Mouse (Mus musculus): ENCODE results near the gene Rpl3l. TPM values are rescaled to one million over a fixed set of nuclear protein-coding genes. Genes with fewer than 3 reads are reported as not detected.
A peak's percentile ranks its signal among the peaks of the same experiment; 100 is the strongest.
"Not testable (repeated sequence)": the region's sequence is repeated elsewhere in the genome, so short reads cannot be mapped to it uniquely, and the experiment has no call there.

The Rpl3l gene
- polyA plus RNA-seq, 1 experiment, result not detected

GRCm38 (mm10) chr17:24719494-24720222 is 8.0 kb upstream of the Rpl3l start:
- Histone ChIP-seq H3K27ac (ENCODE audit: insufficient read depth, low read length) (peak overlapping the region; percentile 60), H3K4me3 (ENCODE audit: insufficient read depth, low read length) (peak overlapping the region; percentile 81), H3K4me1 (ENCODE audit: control insufficient read depth, insufficient read depth, low read length) (no peaks in the 10 kb centered on the region)
- TF ChIP-seq POLR2A (IDR thresholded peaks at IDR 0.05; ENCODE audit: low read depth, low read length) (peak; percentile 98), CTCF (IDR thresholded peaks at IDR 0.05; ENCODE audit: borderline replicate concordance, insufficient read depth, low read length) (no peak)

DNA sequence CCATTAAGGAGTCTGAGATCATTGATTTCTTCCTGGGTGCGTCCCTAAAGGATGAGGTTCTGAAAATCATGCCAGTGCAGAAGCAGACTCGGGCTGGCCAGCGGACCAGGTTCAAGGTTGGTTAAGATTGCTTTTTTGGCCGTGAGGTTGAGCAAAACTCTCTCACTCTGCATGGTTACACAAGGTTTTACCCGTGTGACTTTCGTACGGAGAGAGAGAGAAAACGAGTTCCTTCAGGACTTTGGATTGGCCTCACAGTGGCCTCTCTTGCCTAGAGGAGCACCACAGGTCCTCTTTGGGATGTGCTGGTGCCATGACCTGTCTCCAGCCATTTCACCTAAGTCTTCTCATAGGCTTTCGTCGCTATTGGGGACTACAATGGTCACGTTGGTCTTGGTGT is 7.0 kb upstream of the Rpl3l start:
- peak overlapping the region; percentile 81 for H3K4me3 ChIP-seq (ENCODE audit: insufficient read depth, low read length)
- H3K27ac ChIP-seq (ENCODE audit: insufficient read depth, low read length), result peak overlapping the region; percentile 3; the same call in 1 of the 2 replicates
- H3K4me1 ChIP-seq (ENCODE audit: control insufficient read depth, insufficient read depth, low read length), result not testable (repeated sequence)
- peak; percentile 29; the same call in 1 of the 2 replicates for TF ChIP-seq POLR2A (IDR thresholded peaks at IDR 0.05; ENCODE audit: low read depth, low read length)

GRCm38 (mm10) chr17:24721383-24721955 is 6.2 kb upstream of the Rpl3l start:
- H3K27ac ChIP-seq (ENCODE audit: insufficient read depth, low read length); H3K4me1 ChIP-seq (ENCODE audit: control insufficient read depth, insufficient read depth, low read length): not testable (repeated sequence)
- H3K4me3 ChIP-seq (ENCODE audit: insufficient read depth, low read length), result peak overlapping the region; percentile 81

DNA sequence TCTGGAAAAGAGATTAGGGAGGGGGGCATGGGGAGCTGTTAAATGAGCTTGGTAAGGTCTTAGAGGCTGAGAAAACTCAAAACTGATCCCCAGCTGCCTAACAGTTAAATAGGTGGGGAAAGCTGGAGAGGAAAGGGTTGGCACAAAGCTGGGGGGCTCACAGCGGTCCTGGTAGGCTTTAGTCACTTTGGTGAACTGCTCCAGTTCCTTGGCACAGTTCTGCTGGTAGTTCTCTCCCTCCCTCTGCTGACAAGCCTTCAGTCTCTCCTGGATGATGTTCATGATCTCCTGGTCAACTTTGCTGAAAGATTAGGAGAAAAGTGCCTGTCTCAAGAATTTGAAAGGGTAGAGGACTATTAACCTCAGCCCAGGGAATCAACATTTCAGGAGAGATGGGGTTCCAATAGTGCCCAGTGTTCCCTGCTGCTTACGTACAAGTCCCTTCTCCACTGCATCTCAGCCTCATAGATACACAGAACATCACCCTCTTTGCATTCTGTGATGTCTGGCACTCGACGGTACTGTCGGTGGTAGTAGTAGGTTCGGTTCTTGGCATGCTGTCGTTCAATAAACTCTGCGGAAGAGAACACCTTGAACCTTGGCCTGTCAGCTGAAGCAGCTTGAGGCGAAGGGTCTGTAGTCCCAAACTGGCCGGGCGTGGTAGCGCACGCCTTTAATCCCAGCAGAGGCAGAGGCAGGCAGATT is 5.2 kb upstream of the Rpl3l start:
- H3K27ac ChIP-seq (ENCODE audit: insufficient read depth, low read length), result no peak overlapping the region
- no peaks in the 10 kb centered on the region for H3K4me1 ChIP-seq (ENCODE audit: control insufficient read depth, insufficient read depth, low read length)
- peak overlapping the region; percentile 81 for H3K4me3 ChIP-seq (ENCODE audit: insufficient read depth, low read length)
- TF ChIP-seq POLR2A (IDR thresholded peaks at IDR 0.05; ENCODE audit: low read depth, low read length) (peak; percentile 72), CTCF (IDR thresholded peaks at IDR 0.05; ENCODE audit: borderline replicate concordance, insufficient read depth, low read length) (no peak)

- TF ChIP-seq POLR2A (IDR thresholded peaks at IDR 0.05; ENCODE audit: low read depth, low read length) (peak; percentile 60), CTCF (IDR thresholded peaks at IDR 0.05; ENCODE audit: borderline replicate concordance, insufficient read depth, low read length) (no peak)
- no peak overlapping the region for H3K27ac ChIP-seq (ENCODE audit: insufficient read depth, low read length)
- peak overlapping the region; percentile 81 for H3K4me3 ChIP-seq (ENCODE audit: insufficient read depth, low read length)
- H3K4me1 ChIP-seq (ENCODE audit: control insufficient read depth, insufficient read depth, low read length), result no peaks in the 10 kb centered on the region
Measured at GRCm38 (mm10) chr17:24723122-24723880, 4.3 kb upstream of the Rpl3l start.

GRCm38 (mm10) chr17:24723881-24724180 is 3.8 kb upstream of the Rpl3l start:
- TF ChIP-seq POLR2A (IDR thresholded peaks at IDR 0.05; ENCODE audit: low read depth, low read length), result no peak
- TF ChIP-seq CTCF (IDR thresholded peaks at IDR 0.05; ENCODE audit: borderline replicate concordance, insufficient read depth, low read length), result no peak
- Histone ChIP-seq H3K4me3 (ENCODE audit: insufficient read depth, low read length) (peak overlapping the region; percentile 81), H3K27ac (ENCODE audit: insufficient read depth, low read length) (peak overlapping the region; percentile 57), H3K4me1 (ENCODE audit: control insufficient read depth, insufficient read depth, low read length) (no peaks in the 10 kb centered on the region)

GRCm38 (mm10) chr17:24724184-24724583 is 3.4 kb upstream of the Rpl3l start, which contains the start of gene Ndufb10:
TSS of gene Ndufb10 (minus strand) at chr17:24724478.
- peak within 1 kb of the TSS; percentile 81 for H3K4me3 ChIP-seq (ENCODE audit: insufficient read depth, low read length)
- TF ChIP-seq POLR2A (IDR thresholded peaks at IDR 0.05; ENCODE audit: low read depth, low read length) (peak; percentile 94), CTCF (IDR thresholded peaks at IDR 0.05; ENCODE audit: borderline replicate concordance, insufficient read depth, low read length) (peak; percentile 90)
- H3K4me1 ChIP-seq (ENCODE audit: control insufficient read depth, insufficient read depth, low read length), result no peaks in the 10 kb centered on the region
- peak within 1 kb of the TSS; percentile 57 for H3K27ac ChIP-seq (ENCODE audit: insufficient read depth, low read length)

DNA sequence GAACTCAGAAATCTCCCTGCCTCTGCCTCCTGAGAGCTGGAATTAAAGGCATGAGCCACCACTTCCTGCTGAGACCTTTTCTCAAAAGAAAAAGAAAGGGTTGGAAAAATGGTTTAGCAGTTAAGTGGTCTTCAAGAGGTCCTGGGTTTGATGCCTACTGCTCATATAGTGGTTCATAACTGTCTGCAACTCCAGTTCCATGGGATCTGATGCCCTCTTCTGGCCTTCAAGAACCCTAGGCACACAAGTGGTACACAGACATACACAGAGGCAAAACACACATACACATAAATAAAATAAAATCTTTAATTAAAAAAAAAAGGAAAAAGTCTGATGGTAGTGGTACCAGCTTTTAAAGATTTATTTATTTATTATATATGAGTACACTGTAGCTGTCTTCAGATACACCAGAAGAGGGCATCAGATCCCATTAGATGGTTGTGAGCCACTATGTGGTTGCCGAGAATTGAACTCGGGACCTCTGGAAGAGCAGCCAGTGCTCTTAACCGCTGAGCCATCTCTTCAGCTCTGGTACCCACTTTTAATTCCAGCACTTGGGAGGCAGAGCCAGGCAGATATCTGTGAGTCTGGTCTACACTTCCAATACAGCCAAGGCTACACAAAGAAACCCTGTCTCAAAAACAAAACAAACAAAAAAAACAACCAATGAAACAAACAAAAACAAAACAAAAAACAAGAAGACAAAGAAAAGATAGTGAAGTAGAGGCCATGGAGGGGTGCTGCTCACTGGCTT is 1.8 kb upstream of the Rpl3l start:
- Histone ChIP-seq H3K4me3 (ENCODE audit: insufficient read depth, low read length) (no peak overlapping the region), H3K27ac (ENCODE audit: insufficient read depth, low read length) (no peak overlapping the region), H3K4me1 (ENCODE audit: control insufficient read depth, insufficient read depth, low read length) (no peaks in the 10 kb centered on the region)
- no peak for TF ChIP-seq POLR2A (IDR thresholded peaks at IDR 0.05; ENCODE audit: low read depth, low read length)
- no peak for TF ChIP-seq CTCF (IDR thresholded peaks at IDR 0.05; ENCODE audit: borderline replicate concordance, insufficient read depth, low read length)

DNA sequence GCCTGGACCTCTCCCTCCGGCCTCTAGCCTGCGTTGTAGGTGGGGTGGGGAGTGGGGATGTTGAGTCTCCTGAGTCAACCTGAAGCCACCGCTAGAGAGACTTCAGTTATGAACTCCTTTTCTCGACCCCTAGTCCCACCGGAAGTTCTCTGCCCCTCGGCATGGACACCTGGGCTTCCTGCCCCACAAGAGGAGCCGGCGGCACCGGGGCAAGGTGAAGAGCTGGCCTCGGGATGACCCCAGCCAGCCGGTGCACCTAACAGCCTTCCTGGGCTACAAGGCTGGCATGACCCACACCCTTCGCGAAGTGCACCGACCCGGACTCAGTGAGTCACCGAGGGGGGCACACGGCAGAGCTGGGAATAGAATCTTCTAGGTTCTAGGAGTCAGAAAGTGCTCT is 564 bp downstream of the Rpl3l start:
- Histone ChIP-seq H3K27ac (ENCODE audit: insufficient read depth, low read length) (no peak overlapping the region), H3K4me1 (ENCODE audit: control insufficient read depth, insufficient read depth, low read length) (no peaks in the 10 kb centered on the region), H3K4me3 (ENCODE audit: insufficient read depth, low read length) (no peak overlapping the region)
- no peak for TF ChIP-seq CTCF (IDR thresholded peaks at IDR 0.05; ENCODE audit: borderline replicate concordance, insufficient read depth, low read length)
- TF ChIP-seq POLR2A (IDR thresholded peaks at IDR 0.05; ENCODE audit: low read depth, low read length), result no peak
